Mouse (Mus musculus) liver (tissue): ENCODE data around the gene Dpagt1.
"Not testable (repeated sequence)": the region's sequence is repeated elsewhere in the genome, so short reads cannot be mapped to it uniquely, and the experiment has no call there.

Experiments
- DNase-seq: peaks from one replicate; pipeline ENCODE4 v3.0.0-alpha.2; 2020; ENCODE audit warnings: mixed read lengths

Dpagt1 gene

DNA sequence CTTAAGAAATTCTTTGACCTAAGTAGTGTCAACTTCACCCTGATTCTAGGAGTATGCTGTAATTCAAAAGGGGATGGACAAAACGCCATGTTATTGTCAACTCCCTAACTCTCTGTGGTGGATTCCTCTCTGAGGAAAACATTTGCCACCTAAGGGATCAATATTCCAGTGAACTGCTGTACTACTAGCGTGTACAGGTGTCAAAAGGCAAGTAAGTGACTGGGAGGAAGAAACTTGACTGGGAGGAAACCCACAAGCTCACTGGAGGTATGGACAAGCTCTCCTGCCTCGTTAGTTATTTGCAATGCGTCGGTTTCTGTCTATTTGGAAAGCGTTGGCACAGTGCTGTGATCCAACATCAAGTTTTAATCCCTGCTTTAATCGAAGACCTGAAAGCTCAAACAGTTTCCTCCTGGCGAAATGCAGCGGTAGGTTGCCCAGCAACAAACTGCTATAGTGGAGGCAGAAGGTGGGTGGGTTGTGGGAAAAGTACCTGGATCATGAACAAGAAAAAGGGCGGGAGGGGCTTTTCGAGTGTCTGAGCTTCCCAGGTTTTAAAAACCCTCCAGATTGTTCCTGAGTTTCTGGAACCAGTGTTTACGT, at the start of gene Dpagt1:
Dpagt1 (plus strand) TSS at position 252 of the 603 bp plus-strand sequence.
- DNase-seq = no peak

DNA sequence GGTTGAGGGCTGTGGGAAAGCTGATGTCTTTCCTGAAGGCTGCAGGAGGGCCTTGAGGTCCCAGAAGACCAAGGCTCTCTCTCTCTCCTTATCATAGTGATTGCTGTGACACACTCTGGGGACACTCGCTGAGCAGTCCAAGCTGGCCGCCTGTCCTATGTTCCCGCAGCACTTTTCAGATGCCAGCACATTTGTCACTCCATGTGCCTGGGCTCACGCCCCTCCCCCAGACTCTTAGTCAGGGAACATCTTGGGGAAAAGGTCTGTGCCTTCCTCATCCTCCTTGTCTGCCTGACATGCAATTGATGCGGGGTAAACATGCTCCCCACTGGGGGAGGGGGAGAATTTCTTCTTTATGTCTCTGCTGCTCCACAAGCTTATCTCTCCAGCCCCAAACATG, 42.6 kb upstream of the Dpagt1 start:
- DNase-seq = no peak

DNA sequence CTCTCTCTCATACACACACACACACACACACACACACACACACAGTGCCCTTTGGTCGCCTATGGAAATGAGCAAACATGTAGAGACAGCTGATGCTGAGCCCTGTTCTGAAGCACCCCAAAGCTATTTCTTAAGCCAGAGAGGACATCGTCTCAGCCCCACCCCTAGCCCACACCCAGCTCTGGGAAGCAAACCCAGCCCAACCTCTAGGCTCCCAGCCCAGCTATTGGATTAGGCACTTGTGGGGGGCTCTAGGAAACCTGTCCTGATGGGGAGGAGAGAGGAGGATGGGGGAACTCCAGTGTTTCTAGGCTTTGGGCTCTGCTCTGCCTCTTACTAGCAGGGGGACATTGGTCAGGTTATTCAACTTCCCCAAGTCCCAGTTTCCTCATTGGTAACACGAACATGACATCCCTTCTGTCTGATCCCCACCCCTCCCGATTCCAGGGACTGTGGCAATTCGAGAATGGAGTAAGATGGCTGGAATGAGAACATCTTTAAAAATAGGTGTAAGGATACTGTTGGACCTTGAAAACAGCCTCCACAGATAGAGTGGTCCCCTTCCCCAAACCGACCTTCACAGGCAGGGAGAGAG, 39.5 kb upstream of the Dpagt1 start:
- peak; percentile 83 for DNase-seq

DNA sequence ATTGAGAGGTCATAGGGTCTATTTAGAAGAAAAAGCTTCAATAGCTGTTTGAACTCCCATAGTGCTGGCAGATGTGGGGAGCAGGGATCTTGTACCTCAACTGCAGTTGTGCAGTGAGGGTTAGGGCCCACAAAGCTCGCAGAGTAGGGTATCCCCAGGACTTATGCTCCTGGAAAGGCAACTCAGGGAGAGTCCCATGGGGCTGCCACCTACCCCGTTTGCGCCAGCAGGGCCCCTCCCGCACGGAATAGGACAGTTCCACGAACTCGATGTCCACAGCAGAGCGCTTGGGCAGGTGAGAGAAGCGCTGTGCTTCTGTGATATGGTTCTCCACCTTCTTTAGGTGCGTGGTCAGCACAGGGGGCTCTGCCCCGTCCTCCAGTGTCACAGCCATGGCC, 38.8 kb upstream of the Dpagt1 start:
- peak; percentile 68 for DNase-seq

DNA sequence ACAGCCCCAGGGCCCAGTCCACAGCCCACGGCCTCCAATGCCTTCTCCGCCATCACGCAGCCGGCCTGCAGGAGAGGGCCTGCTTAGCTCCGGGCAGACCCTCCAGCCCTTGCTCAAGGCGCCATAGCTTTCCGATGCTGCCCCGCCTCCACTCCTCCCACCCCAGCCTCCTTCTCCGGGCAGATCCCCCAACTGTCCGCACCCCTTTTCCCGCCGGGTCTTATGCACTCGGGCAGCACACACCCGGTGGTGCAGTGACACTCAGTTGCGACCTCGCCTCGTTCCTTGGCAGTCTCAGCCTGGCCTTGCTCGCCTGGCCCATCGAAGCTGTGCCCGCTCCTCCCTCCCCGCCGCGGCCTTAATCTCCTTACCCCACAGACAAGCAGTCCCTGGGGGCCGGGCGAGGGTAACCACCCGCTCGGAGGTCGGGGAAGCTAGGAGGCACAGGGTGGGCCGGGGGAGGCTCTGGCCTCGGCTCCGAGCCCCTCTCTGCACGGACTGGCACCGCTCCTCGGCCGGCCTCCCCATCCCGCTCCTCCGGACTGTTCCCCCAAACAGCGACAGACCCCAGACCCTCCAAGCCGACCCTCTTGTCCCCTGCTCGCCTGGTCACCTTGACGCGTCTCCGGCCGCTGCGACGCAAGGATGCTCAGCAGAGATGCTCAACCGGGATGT, 38.3 kb upstream of the Dpagt1 start:
- peak; percentile 73 for DNase-seq

DNA sequence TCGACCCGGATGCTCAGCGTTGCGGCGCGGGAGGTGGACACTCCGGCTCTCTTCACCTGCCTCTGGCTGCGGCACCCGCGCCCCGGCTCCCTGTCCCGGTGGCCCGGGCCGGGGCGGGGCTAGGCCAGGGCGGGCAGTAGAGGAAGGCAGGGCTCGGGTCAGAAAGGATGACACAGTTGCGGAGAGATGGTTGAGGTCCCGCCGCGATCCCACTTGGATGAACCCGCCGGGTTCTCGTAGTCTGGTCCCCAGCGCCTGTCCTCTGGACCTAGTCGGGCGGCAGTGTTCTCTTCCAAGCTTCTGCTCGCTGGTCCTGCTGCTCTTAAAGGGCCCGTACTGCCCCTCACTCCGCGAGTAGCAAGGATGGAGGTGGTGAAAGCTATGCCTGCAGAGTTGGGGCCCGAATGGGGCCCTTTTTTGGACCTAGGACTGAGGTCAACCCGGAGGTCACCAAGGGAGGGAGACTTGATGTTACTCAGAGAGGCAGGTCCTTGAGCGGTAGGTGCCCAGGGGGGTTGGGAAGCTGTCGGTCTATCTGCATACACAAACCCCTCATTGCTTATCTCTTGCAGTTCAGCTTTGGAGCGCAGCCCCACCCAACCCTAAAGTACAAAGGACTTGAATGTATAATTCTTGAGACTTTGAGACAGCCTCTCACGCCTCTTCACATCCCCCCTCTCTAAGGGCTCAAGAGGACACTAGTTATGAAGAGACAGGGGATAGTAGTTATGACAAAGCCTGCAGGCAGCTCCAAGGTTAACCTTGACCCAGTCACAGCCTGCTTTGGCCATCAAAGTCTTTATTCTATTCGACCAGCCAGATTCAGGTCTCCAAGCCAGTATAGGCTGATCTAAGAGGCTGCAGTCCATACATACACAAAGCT, 37.5 kb upstream of the Dpagt1 start, which contains the start of gene Abcg4:
Abcg4 (minus strand) TSS at position 540 of the 883 bp plus-strand sequence.
- peak; percentile 88 for DNase-seq

DNA sequence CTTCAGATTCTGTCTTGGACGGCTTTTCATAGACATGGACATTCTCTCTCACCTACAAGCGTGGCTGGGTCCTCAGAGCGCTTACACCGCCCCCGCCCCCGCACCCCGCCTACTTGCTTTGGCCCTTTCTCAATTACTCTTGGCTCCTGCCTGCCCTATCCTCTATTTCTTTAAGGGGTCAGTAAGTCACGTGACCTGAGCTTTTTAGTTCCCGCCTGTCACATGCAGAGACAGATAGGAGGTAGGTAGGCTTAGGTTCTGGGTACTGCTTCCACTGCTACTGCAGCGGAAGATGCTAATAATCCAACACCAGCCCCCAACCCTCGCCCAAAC, 36.9 kb upstream of the Dpagt1 start:
- peak; percentile 57 for DNase-seq

DNA sequence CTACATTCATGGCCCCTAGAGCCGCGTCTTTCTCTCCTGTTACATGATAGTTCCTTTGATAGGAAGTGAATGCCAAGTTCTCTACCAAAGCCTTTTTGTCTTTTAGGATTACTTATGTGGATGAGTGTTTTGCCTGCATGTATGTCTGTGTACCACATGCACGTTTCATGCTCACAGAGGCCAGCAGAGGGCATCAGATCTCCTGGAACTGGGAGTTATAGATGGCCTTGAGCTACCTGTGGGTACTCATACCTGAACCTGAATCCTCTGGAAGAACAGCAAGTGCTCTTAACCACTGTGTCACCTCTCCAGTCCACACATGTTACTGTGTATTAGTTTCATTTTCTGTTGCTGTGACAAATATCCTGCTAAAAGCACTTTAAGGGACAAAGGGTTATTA, 33.3 kb upstream of the Dpagt1 start:
- peak; percentile 78 for DNase-seq

DNA sequence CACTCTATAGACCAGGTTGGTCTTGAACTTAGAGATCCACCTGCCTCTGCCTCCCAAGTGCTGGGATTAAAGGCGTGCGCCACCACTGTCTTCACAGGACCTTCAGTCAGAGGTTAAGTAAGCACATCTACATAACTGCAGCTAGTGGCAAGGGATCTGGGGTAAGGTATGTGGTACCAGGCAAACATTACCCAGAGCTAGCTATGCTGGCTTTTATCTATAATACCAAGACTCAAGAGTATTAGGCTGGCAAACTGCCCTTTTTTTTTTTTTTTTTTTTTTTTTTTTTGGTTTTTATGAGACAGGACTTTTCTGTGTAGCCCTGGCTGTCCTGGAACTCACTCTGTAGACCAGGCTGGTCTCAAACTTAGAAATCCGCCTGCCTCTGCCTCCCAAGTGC, 25.8 kb upstream of the Dpagt1 start:
- DNase-seq = not testable (repeated sequence)

DNA sequence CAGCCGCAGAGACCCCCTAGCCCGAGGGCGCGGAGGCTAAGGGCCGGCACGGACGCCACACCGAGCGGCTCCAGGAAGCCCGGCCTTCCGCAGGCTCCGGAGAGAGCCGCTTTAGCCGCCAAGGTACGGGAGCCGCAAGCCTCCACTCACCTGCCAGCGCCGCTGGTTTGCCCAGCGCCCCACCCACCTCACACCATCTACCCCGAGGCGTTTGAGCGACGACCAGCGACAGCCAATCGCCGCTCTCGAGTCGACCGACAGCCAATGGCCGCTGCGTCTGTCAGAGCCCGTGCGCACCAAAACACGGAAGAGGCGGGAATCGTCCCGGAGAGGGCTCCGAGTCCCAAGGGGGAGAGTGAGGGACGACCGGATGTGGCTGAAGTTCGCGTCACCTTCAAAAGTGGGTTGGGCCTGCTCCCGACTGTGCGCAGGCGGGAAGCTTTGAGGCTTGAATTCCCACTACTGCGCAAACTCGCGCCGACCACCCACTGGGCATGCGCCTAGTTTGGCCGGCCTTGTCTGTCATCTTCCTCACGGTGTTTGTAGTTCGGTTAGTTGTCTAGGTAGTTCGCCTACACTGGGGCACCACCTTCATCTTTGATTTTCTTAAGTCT, 20.2 kb upstream of the Dpagt1 start, which contains the start of gene Hinfp:
Hinfp (minus strand) TSS at position 206 of the 614 bp plus-strand sequence.
- peak; percentile 99 for DNase-seq

DNA sequence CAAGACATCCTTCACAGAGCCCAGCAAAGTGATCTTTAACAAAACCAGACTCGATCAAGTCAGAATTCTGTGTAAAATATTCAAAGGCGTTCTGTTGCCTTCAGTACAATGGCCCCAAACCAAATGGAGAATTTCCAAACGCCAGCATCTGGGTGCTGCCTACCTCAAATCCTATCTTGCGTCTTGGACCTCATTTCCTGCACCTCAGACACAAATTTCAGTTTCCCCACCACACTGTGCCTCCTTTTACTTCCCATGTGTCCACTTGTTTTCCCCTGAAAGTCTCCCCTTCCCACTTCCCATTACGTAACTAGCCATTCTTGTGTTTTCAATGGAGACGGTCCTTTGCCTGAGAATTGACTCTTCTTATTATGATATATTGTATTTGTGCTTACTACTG, 19.3 kb upstream of the Dpagt1 start:
- no peak for DNase-seq

DNA sequence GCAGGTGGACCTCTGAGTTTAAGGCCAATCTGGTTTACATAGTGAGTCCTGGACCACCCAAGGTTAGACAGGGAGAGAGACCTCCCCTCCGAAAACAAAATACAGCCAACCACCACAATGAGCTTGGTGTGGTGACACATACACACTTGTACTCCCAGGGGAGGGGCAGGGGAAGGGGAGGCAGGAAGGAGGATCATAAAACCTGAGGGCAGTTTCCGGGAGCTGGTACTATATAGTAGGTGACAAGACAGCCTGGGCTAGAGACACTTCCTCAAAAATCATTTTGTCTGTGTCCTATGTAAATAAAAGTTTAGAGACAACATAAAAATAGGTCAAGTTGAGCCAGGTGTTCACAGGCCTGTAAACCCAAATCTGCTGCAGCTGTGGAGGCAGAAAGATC, 18.6 kb upstream of the Dpagt1 start:
- no peak for DNase-seq

DNA sequence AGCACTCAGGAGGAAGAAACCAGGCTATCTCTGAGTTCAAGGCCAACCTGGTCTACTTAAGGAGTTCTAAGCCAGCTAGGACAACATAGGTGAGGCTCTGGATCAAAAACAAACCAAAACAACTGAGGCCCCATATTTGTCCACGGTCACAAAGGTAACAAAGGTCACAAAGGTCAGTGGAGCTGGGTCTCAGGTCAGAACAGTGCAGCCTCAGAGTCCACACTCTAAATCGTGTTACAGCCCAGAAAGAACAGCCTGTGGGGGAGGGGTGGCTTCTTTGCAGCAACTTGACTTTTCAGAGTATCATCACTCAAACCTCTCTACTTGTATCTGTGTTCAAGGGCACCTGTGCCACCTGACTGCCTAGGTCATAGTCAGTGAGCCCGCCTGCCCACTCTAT, 16.1 kb upstream of the Dpagt1 start:
- no peak for DNase-seq

DNA sequence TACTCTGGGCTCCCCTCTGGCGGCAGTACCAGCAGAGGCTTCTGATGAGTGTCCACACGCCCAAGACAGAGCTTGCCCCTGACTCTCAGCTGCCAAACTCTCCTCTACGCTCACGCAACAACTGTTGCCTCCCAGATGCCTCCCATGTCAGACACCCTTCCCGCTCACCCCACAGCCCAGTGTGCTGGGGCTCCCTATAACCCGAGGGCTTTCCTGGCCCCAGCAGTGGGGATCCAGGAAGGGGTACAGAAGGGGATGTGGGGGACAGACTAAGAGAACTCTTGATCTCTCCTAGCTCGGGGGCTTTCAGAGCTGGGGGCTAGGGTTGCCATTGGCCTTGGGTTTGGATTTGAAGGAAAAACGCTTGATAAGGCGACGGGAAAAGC, 15.1 kb upstream of the Dpagt1 start:
- no peak for DNase-seq

DNA sequence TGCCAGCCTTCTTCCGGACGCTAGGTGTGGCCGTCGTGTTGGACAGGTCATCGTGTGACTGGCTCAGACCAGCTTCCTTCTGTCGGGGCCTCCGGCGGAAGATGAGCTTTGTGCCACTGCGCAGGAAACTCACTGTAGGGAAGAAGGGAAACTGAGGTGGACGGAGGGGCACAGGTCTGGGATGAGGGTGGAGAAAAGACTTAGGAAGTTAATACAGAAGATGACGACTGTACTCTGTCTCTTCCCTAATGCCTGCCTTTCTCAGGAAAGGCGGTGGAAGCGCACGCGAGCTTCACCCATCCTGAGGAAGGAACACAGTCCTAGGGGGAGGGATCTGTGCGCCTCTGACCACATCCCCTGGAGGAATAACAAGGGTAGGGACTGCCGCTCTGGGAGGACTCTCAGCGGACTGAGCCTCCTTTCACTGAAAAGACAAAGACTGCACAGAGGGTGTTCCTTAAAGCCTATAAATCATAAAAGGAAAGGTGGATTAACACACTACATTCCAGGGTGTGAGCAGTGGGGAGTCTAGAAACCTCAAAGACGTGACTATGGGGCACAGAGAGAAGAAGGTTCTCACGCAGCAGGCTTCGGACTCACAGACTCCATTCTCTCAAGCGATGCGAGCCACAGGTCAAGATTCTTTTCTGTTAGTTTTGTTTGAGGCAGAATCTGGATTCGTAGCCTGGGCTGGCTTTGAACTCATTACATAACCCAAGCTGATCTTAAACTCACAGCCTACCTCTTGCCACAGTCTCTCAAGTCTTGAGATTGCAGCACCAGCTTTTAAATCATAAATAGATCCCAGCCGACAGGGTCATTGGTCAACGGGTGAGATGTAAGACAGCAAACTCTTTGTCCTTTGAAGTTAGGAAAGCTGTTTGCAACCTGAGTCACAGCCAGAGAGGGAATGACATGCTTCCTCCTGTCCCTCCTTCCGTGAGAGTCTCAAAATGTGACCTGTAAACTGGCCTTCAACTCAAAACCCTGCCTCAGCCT, 14.4 kb upstream of the Dpagt1 start:
- no peak for DNase-seq

DNA sequence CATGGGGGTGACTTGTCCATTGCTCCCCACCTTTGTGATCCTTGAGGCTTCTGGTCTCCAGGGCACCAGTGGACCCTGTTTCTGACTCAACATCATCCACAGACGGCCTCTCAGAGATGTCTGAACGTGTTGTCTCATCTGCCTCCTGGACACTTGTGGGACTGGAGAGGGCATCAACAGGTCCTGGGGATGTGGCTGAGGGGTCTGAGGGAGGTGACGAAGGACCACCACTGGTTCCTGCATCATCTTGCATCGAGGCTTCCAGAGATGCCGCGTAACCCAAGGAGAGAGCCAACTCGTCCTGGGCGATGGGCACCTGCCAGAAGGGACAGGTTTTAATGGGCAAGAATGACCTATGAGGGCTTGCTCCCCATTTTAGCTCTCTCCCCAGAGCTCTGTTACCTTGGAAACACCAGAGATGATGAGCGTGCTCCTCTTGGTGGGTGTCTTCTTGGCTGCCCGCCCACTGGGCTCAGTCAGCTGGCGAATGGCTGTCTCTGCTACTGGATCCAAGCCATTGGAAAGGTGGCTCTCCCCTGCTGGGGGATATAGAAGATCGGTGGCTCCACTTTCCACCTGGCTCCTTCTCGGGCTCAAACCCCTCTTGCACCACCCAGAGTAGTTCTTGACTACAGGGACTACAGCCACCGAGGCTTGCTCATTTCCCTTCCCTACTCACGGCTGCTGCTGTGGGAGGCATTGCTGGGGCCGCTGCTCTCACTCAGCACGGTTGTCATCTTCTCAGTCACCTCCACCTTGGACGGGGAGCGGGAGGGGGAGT, 12.2 kb upstream of the Dpagt1 start:
- DNase-seq = no peak

DNA sequence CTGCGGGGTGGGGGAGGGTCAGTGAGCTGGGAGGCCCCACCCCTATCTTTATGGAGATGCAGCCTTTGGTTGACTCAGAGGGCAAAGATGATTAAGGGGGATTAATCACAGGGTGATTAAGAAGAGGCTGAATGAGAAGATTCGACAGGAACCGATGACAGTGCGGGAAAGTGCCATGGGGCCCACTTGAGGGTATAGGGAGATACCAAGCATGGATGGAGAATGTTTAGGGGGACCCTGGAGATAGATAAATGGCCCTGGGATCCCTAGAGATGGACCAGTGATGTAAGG, 11.6 kb upstream of the Dpagt1 start:
- DNase-seq = no peak

DNA sequence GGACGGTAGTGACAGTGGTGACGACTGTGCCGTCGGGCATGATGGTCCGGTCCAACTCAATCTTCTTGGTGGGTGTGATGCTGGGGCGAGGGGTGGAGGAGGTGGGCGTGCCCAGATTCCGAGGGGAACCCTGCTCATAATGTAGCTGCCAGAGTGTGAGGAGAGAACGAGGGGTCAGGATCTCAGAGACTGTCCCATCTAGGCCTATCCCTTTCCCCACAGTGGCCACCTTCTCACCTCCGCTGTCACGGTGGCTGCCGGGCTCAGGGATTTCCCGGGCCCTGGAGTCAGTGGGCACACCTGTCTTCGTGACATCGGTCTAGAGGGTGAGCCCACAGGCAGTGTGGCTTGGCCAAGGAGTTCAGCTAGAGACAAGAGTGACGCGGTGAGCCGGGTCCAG, 10.9 kb upstream of the Dpagt1 start:
- DNase-seq = no peak

DNA sequence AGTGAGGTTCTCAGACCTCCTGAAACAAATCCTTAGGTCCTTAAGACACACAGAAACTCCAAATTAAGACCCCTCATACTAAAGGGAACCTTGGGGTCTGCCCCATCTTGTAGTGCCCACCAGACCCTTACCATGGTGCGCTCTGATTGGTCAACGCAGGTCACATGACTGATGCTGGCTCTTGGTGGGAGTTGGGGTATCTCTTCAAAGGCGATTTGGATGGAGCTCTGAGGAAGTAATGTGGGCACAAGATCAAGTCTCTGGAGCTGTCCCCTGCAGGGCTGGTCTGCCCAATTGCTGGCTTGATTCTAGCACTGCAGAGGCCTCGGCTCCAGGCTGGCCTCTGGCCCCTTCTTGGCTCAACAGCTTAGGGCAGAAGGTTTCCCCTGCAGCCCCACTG, 8.4 kb upstream of the Dpagt1 start:
- no peak for DNase-seq

DNA sequence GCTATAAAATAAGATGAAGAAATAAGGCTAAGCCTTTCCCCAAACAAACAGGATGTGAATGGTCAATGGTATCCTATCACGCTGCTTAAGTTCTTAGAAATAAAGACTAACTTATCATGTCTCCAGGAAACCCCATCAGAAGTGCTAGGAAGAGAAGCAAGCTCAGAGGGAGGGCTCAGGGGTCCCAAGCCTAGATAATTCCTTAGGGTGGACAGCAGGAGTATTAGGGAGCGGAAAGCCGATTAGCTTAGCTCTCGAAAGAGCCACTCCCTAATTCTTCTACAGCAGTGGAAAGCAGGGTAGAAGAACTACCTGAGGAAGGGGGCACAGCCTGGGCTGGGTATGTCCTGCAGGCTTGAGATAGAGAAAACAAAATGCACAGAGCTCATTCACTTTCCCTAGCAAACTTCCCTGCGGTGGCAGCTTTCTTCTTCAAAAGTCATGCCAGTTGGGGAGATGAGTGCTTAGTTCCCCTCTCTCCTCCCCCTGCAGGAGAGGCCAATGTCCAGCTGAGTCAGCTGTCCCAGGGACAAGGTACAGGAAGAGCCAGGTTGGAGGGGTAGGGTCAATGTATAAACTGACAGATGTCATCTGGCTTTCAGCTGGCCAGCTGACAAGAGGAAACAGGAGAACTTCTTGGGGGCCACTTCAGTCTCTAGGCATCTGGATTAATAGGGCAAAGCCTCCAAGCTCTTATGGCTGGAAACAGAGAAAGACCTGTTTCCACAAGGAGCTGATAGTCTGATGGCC, 7.6 kb upstream of the Dpagt1 start:
- no peak for DNase-seq

DNA sequence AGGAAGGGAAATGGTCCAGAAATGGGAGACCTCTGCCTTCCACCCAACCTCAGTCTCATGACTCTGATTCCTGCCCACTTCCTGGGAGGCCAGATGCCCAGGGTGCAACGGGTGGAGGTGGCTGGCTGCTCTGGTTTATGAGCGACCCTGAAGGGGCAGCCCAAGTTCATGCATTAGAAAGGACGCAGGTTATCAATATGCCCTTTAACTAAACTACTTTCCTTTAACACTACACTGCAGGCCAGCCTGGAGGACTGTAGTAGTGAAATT, 7.1 kb upstream of the Dpagt1 start:
- no peak for DNase-seq
